Mouse (Mus musculus): ENCODE data around the gene Tmem92.
"Not testable (repeated sequence)": the region's sequence is repeated elsewhere in the genome, so short reads cannot be mapped to it uniquely, and the experiment has no call there.

Gene Tmem92

GRCm38 (mm10) chr11:94782603-94783002 lies at the start of gene Tmem92:
Gene Tmem92, minus strand, starts transcription at chr11:94782703.
- DNase-seq (ENCODE audit: low read depth, low spot score): no peak

GRCm38 (mm10) chr11:94828966-94829365 lies 46.5 kb upstream of the Tmem92 start:
- no peak for DNase-seq (ENCODE audit: low read depth, low spot score)

- DNase-seq (ENCODE audit: low read depth, low spot score): not testable (repeated sequence)
Observed at GRCm38 (mm10) chr11:94819427-94819826, 36.9 kb upstream of the Tmem92 start.

- DNase-seq (ENCODE audit: low read depth, low spot score): not testable (repeated sequence)
Observed at GRCm38 (mm10) chr11:94818946-94819345, 36.4 kb upstream of the Tmem92 start.

GRCm38 (mm10) chr11:94811537-94811936 lies 29.0 kb upstream of the Tmem92 start:
- DNase-seq (ENCODE audit: low read depth, low spot score): not testable (repeated sequence)

- DNase-seq (ENCODE audit: low read depth, low spot score): no peak
Observed at GRCm38 (mm10) chr11:94791700-94792099, 9.2 kb upstream of the Tmem92 start.

- DNase-seq (ENCODE audit: low read depth, low spot score): no peak
Observed at GRCm38 (mm10) chr11:94785247-94785646, 2.7 kb upstream of the Tmem92 start.

GRCm38 (mm10) chr11:94774887-94775497 lies 7.5 kb downstream of the Tmem92 start:
- DNase-seq (ENCODE audit: low read depth, low spot score): no peak

- no peak for DNase-seq (ENCODE audit: low read depth, low spot score)
Observed at GRCm38 (mm10) chr11:94773851-94774250, 8.7 kb downstream of the Tmem92 start.

- DNase-seq (ENCODE audit: low read depth, low spot score): no peak
Observed at GRCm38 (mm10) chr11:94772363-94773055, 10.0 kb downstream of the Tmem92 start.

GRCm38 (mm10) chr11:94767241-94767640 lies 15.3 kb downstream of the Tmem92 start:
- DNase-seq (ENCODE audit: low read depth, low spot score): no peak

GRCm38 (mm10) chr11:94762775-94763174 lies 19.7 kb downstream of the Tmem92 start:
- no peak for DNase-seq (ENCODE audit: low read depth, low spot score)

- DNase-seq (ENCODE audit: low read depth, low spot score): no peak
Observed at GRCm38 (mm10) chr11:94762281-94762680, 20.2 kb downstream of the Tmem92 start.

- no peak for DNase-seq (ENCODE audit: low read depth, low spot score)
Observed at GRCm38 (mm10) chr11:94760799-94761198, 21.7 kb downstream of the Tmem92 start.

GRCm38 (mm10) chr11:94760364-94760763 lies 22.1 kb downstream of the Tmem92 start:
- no peak for DNase-seq (ENCODE audit: low read depth, low spot score)

GRCm38 (mm10) chr11:94759916-94760315 lies 22.6 kb downstream of the Tmem92 start:
- DNase-seq (ENCODE audit: low read depth, low spot score): no peak

GRCm38 (mm10) chr11:94752946-94753713 lies 29.4 kb downstream of the Tmem92 start:
- DNase-seq (ENCODE audit: low read depth, low spot score): no peak

- DNase-seq (ENCODE audit: low read depth, low spot score): no peak
Observed at GRCm38 (mm10) chr11:94741732-94742272, 40.7 kb downstream of the Tmem92 start, which contains the start of gene Cdc34b. Gene Cdc34b, plus strand, starts transcription at chr11:94741782.

GRCm38 (mm10) chr11:94735746-94736145 lies 46.8 kb downstream of the Tmem92 start:
- no peak for DNase-seq (ENCODE audit: low read depth, low spot score)

- DNase-seq (ENCODE audit: low read depth, low spot score): no peak
Observed at GRCm38 (mm10) chr11:94732773-94733172, 49.7 kb downstream of the Tmem92 start.

- no peak for DNase-seq (ENCODE audit: low read depth, low spot score)
Observed at GRCm38 (mm10) chr11:94731229-94731628, 51.3 kb downstream of the Tmem92 start.

GRCm38 (mm10) chr11:94730261-94730660 lies 52.2 kb downstream of the Tmem92 start:
- DNase-seq (ENCODE audit: low read depth, low spot score): peak; percentile 8
